Mouse (Mus musculus) olfactory bulb, adult 2 months (tissue): ENCODE data around the gene Six4.

ENCODE experiments used
- CTCF ChIP-seq: fragments of 200-500 bp; IDR thresholded peaks from 2 replicates; pipeline ENCODE4 v1.5.1; 2012; ENCODE audit warnings: low read depth, mild to moderate bottlenecking, low read length, moderate library complexity; ENCODE audit not compliant: insufficient read depth
- POLR2A ChIP-seq: fragments of 200-500 bp; IDR thresholded peaks from 2 replicates; pipeline ENCODE4 v1.6.1; 2012; ENCODE audit warnings: mild to moderate bottlenecking, low read depth, low read length, moderate library complexity; ENCODE audit not compliant: insufficient read depth

- no peak for TF ChIP-seq CTCF
- TF ChIP-seq POLR2A = no peak
Measured at GRCm38 (mm10) chr12:73053668-73054241, 59.5 kb downstream of the Six4 start, which contains the start of gene Six1.
